Mouse (Mus musculus) kidney, adult 2 months (tissue): ENCODE data around the gene Adgrg2.

Experiments
- CTCF ChIP-seq: fragments of 200-500 bp; conservative IDR thresholded peaks from 2 replicates; pipeline ENCODE4 v1.5.1; 2011; ENCODE audit warnings: low read depth, mild to moderate bottlenecking, control low read depth, low read length, moderate library complexity, mixed read lengths; ENCODE audit not compliant: insufficient read depth, insufficient read length
- POLR2A ChIP-seq: fragments of 200-500 bp; IDR thresholded peaks from one replicate; pipeline ENCODE4 v1.6.1; 2011; ENCODE audit warnings: low read depth, low read length, control low read depth

- TF ChIP-seq POLR2A (no peak), CTCF (no peak)
Observed at GRCm38 (mm10) chrX:160501095-160501494, 110.6 kb downstream of the Adgrg2 start.
